Mouse (Mus musculus): ENCODE data around the gene Pitpnb. TPM values are rescaled to one million over a fixed set of nuclear protein-coding genes. Genes with fewer than 3 reads are reported as not detected.

The Pitpnb gene
- polyA plus RNA-seq, 1 experiment from 2014 or later = 130 TPM

DNA sequence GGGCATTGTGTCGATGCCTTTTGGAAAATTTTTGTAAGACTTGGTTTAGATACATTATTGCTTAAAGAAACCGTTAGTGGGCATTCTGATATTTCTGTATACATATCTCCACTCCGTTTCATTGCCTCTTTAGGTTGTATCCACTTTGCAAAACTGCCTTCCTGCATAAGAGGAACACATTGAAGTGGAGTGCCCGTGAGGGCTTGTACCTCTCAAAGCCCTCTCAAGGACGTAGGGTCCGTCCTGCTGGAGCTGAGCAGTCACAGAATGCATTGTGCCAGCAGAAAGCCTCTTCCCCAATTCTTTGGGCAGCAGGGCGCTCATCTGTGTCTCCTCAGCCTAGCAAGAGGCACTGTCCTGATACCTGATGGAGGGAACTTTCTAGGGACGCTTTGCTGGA is 30.5 kb downstream of the Pitpnb start:
- Histone ChIP-seq H3K36me3 (replicated peaks) (peaks cover 85% of the 10 kb centered on the region), H3K27ac (no peak overlapping the region), H3K27me3 (ENCODE audit: poor library complexity, severe bottlenecking) (no peaks in the 10 kb centered on the region), H3K9me3 (no peaks in the 10 kb centered on the region), H3K4me1 (peaks cover 9% of the 10 kb centered on the region; the same call in 1 of the 2 replicates), H3K4me3 (no peak overlapping the region)
- DNase-seq (ENCODE audit: extremely low spot score, low spot score) = no peak
- WGBS = 90% methylated on average over 8 of the region's 8 CpGs

DNA sequence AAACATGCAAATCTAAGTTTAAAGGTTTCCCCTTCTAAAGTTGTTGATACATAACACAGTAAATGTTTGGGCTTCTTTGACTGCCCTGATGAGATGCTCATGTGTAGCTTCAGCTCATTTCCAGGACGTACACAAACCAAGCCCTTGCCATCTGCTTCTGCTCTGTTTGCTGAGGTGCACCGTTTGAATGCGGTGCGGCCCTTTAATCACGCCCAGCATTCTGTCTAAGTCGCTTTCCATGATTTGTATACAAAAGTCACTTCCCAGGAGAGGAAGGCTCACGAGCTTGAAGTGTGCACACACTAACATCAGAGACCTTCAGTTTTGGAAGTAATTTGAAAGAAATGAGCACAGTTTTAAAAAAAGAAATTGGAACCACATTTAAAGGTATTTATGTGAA is 31.3 kb downstream of the Pitpnb start:
- H3K27ac ChIP-seq = no peak overlapping the region
- no peaks in the 10 kb centered on the region for H3K9me3 ChIP-seq
- no peak overlapping the region for H3K4me3 ChIP-seq
- H3K36me3 ChIP-seq (replicated peaks) = peaks cover 83% of the 10 kb centered on the region
- no peaks in the 10 kb centered on the region for H3K27me3 ChIP-seq (ENCODE audit: poor library complexity, severe bottlenecking)
- H3K4me1 ChIP-seq = peaks cover 16% of the 10 kb centered on the region
- DNase-seq (ENCODE audit: extremely low spot score, low spot score) = no peak
- 89% methylated on average over 7 of the region's 7 CpGs for WGBS

DNA sequence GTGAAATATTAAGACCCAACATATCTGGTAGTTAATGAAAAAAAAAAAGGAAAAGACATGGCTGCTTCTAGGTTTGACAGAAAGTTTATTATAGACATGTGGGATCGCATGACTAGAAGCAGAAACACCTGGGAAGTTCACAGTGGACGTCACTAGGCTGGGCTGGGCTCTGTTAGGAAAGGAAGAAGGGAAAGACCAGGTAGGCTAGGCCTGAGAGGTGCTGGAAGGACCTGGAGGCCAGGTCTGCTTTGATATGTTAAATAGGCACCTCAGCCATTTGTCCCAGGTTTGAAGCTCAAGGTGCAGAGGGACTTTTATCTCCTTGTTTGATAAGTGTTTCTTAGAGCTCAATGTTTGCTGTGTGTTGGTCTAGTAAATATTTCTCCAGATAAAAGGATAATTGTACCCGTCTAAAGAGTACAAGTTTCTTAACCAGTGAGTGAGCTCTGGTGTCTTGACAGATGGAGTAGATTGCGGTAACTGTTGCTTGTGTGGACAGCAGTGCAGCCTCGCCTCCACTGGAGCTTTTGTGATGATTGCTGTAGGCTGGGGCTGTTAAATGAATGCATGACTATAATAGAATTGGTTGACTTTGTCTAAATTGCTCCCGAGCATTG is 33.0 kb downstream of the Pitpnb start:
- 76% methylated on average over 6 of the region's 6 CpGs for WGBS
- H3K4me3 ChIP-seq = no peak overlapping the region
- DNase-seq (ENCODE audit: extremely low spot score, low spot score) = no peak
- peaks cover 79% of the 10 kb centered on the region for H3K36me3 ChIP-seq (replicated peaks)
- no peaks in the 10 kb centered on the region for H3K27me3 ChIP-seq (ENCODE audit: poor library complexity, severe bottlenecking)
- no peak overlapping the region for H3K27ac ChIP-seq
- H3K9me3 ChIP-seq = no peaks in the 10 kb centered on the region
- H3K4me1 ChIP-seq = peaks cover 33% of the 10 kb centered on the region

DNA sequence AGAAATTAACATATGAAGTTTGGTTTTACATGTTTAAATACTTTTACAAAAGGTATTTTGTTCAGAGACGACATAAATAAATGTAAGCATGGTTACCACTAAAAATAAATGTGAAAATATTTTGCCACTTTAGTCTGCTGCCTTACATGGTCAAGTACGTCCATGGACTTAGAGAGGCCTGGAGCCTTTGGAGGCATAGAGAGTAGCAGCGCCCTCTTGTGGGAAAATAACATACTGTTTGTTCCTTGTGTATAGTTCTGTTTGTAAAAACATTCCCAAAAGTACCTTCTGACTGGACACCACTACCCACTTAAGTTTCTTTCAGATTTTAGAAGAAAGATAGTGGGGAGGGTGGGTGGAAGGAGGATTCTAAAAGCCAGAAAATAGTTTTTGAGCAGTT is 34.0 kb downstream of the Pitpnb start:
- no peaks in the 10 kb centered on the region for H3K9me3 ChIP-seq
- no peaks in the 10 kb centered on the region for H3K27me3 ChIP-seq (ENCODE audit: poor library complexity, severe bottlenecking)
- WGBS = 49% methylated on average over 3 of the region's 3 CpGs
- peaks cover 37% of the 10 kb centered on the region for H3K4me1 ChIP-seq
- no peak for DNase-seq (ENCODE audit: extremely low spot score, low spot score)
- H3K4me3 ChIP-seq = no peak overlapping the region
- peaks cover 79% of the 10 kb centered on the region for H3K36me3 ChIP-seq (replicated peaks)
- H3K27ac ChIP-seq = no peak overlapping the region

DNA sequence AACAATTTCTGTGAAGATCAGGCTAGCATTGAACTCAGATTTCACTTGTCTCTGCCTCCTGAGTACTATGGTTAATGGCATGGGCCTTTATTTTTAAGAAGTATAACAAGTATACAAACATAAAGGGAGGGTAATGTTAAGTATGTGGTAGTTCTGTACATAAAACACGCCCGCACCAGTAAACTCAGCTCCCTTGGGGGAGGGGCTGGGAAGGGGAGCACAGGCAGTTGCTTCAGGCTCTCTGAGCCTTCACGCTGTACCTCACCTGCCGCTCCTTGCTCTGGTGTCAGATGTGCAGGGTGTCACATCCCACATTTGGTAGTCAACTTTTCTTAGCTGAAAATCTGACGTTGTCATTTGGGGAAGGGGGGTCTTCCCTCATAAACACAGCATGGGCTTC is 35.6 kb downstream of the Pitpnb start:
- 88% methylated on average over 5 of the region's 5 CpGs for WGBS
- no peaks in the 10 kb centered on the region for H3K27me3 ChIP-seq (ENCODE audit: poor library complexity, severe bottlenecking)
- H3K4me3 ChIP-seq = no peak overlapping the region
- no peak for DNase-seq (ENCODE audit: extremely low spot score, low spot score)
- H3K27ac ChIP-seq = no peak overlapping the region
- H3K36me3 ChIP-seq (replicated peaks) = peaks cover 79% of the 10 kb centered on the region
- peaks cover 37% of the 10 kb centered on the region for H3K4me1 ChIP-seq
- H3K9me3 ChIP-seq = no peaks in the 10 kb centered on the region

DNA sequence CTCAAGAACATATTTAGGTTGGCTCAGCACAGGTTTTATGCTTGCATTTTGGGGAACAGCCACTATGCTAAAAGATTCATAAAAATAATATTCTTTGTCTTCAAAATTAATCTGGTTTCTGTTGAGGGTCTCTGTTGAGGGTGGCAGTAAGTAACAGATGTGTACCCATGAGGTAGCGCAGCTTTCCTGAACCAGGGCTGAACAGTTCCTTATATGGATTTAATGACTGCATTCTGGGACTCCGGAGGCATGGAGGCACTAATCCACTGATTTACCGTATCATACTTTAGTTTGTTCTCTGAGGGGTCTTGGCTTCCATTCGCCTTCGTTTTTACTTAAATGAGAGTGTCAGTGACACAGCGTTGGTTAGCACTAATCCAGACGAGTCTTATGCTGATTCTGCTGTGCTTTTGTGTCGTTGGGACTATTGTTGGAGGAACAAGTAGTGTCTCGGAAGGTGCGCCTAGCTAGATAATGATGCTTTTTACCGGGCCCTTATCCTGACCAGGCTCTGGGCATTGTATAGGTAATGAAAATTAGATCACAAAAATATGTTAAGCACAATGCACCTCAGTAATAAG is 37.5 kb downstream of the Pitpnb start:
- no peak for DNase-seq (ENCODE audit: extremely low spot score, low spot score)
- H3K4me3 ChIP-seq = no peak overlapping the region
- H3K27me3 ChIP-seq (ENCODE audit: poor library complexity, severe bottlenecking) = no peaks in the 10 kb centered on the region
- 77% methylated on average over 11 of the region's 11 CpGs for WGBS
- H3K4me1 ChIP-seq = peaks cover 37% of the 10 kb centered on the region
- peak overlapping the region; percentile 54; the same call in 1 of the 2 replicates for H3K27ac ChIP-seq
- no peaks in the 10 kb centered on the region for H3K9me3 ChIP-seq
- H3K36me3 ChIP-seq (replicated peaks) = peaks cover 80% of the 10 kb centered on the region

DNA sequence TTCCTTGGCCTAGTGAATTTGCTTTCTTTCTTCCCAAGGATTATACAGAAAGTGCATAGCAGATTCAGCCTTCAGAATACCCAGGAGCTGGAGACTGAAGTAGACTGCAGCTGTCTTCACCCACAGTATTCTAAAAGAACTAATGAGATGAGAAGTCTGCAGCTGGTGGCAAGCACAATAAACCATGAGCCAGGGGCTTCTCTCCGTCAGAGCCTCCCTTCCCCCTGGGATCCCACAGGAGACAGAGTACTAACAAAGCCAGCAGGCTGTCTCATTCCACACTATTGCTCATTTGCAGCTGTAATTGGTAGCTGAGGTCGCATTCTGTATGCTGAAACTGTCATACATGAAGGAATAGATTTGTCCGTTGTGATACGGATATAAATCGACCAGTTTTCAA is 38.0 kb downstream of the Pitpnb start:
- no peak for DNase-seq (ENCODE audit: extremely low spot score, low spot score)
- H3K27ac ChIP-seq = peak overlapping the region; percentile 54; the same call in 1 of the 2 replicates

DNA sequence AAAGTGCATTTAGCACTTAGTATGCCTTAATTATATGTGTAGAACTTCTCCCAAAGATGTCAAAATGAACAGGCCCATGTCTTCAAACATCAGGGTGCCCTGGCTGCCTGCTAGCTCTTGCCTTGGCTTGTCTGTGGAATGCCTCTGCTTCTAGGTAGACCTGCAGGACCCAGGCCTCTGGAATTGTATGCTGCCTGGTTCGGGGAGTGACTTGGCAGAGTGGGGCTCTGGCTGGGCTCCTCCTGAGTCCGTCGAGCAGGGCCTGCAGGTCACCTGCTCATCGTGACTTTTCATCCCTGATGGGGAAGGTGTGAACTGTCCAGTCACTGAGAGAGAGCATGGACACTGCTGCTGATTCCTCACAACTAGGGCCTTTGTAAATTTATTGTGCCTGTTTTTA is 45.1 kb downstream of the Pitpnb start:
- Histone ChIP-seq H3K27ac (no peak overlapping the region), H3K9me3 (no peaks in the 10 kb centered on the region)
- 88% methylated on average over 4 of the region's 4 CpGs for WGBS

More for the DNA sequence above, 38.0 kb downstream of the Pitpnb start:
- H3K4me3 ChIP-seq = no peak overlapping the region
- H3K9me3 ChIP-seq = no peaks in the 10 kb centered on the region
- WGBS = 88% methylated on average over 5 of the region's 5 CpGs
- peaks cover 34% of the 10 kb centered on the region for H3K4me1 ChIP-seq
- H3K27me3 ChIP-seq (ENCODE audit: poor library complexity, severe bottlenecking) = no peaks in the 10 kb centered on the region
- peaks cover 80% of the 10 kb centered on the region for H3K36me3 ChIP-seq (replicated peaks)

DNA sequence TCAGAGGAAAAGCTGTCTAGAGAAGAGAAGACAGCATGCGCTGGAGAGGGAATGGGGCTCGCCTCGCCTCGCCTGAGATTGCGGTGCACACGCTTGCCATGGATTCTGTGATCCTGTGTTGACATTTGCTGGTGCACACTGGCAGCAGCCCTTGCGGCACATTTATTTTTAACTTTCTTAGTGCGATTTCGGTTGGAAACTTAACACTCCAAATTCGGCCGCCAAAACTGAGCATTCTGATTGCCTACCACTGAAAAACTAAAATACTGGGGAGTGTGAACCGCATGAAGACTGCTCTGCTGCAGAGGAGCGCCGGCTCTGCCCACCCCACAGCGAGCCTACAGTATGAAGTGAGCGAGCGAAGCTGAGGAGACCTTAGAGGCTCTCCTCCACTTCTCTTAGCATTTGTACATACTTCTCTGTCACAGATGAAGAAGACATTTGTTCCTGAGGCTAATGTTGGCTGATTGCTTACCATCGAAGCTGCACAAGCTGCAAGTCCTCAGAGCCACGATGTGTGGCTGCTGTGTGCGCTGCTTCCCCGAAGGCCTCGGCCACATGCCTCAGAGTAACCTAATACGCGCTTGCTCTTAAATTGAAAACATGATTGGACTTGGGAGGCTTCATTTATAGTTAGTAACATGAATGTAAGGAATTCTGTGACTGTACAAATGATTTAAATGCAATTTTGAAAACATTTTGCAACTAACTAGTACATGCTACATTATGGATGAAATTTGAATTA is 45.9 kb downstream of the Pitpnb start:
- 90% methylated on average over 24 of the region's 24 CpGs for WGBS
- H3K27me3 ChIP-seq (ENCODE audit: poor library complexity, severe bottlenecking) = no peaks in the 10 kb centered on the region
- DNase-seq (ENCODE audit: extremely low spot score, low spot score) = no peak
- H3K9me3 ChIP-seq = no peaks in the 10 kb centered on the region
- no peak overlapping the region for H3K27ac ChIP-seq
- peaks cover 98% of the 10 kb centered on the region for H3K36me3 ChIP-seq (replicated peaks)
- peaks cover 16% of the 10 kb centered on the region for H3K4me1 ChIP-seq
- no peak overlapping the region for H3K4me3 ChIP-seq

More for the DNA sequence above, 45.1 kb downstream of the Pitpnb start:
- no peaks in the 10 kb centered on the region for H3K27me3 ChIP-seq (ENCODE audit: poor library complexity, severe bottlenecking)
- H3K36me3 ChIP-seq (replicated peaks) = peaks cover 98% of the 10 kb centered on the region
- H3K4me3 ChIP-seq = no peak overlapping the region
- DNase-seq (ENCODE audit: extremely low spot score, low spot score) = no peak
- H3K4me1 ChIP-seq = peaks cover 16% of the 10 kb centered on the region

DNA sequence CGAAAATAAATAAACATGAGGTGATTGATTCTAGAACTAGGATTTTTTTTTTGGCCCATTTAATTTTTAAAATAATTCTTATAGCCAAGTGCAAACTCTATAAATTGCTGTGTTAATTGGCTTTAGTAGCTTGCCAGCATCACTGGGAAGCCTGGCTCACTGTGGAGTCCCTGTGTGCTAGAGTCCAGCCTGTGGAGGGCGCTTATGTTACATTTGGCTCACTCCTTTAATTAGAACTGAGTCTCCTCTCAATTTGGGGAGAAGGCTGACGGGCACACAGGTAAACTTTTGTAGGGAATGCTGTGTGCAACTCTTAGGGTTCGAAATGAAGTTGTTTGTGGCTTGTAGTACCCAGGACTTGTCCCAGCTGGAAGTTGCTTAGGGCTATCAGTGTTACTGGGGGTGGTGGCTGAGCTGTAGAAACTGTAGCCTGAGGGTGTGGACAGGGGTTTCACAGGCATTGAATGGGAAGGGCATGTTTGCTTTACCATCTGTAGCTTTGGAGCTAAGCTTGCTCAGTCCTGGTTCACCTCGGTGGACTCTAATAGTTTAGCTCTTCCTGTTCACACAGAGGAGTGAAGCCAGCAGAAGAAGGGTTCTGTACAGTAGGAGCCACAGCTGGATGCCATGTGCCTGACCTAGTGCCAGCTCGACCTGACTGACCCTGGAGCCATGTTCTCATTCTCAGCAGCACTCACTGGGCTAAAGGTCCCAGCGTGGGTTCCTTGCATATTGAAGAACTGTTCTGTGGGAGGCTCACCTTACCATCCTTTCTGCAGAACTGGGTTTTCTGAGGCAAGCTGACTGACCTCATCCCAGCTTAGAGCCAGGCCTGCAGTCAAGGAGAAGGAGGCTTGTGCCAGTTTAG is 47.8 kb downstream of the Pitpnb start:
- peaks cover 18% of the 10 kb centered on the region for H3K4me1 ChIP-seq
- H3K27ac ChIP-seq = no peak overlapping the region
- no peaks in the 10 kb centered on the region for H3K27me3 ChIP-seq (ENCODE audit: poor library complexity, severe bottlenecking)
- no peak for DNase-seq (ENCODE audit: extremely low spot score, low spot score)
- H3K36me3 ChIP-seq (replicated peaks) = peaks cover 94% of the 10 kb centered on the region
- no peaks in the 10 kb centered on the region for H3K9me3 ChIP-seq
- 76% methylated on average over 7 of the region's 7 CpGs for WGBS
- no peak overlapping the region for H3K4me3 ChIP-seq

DNA sequence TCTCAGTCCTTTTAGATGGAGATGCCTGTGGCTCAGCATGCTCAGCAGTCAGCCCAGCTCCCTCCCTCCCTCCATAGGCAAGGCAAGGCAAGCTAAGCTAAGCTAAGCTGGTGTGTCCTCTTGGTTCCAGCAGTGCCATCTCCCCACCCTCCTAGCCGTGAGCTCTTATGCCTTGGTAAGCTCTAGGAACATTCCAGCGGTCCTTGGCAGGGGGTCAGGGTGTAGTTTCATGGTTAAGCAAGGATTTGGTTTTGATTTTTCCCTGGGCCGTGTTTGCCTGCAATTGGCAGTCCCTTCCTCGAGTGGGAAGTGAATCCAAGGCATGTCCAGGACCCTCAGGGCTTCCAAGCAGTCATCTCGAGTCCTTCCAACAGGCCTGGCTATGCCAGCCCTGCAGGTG is 52.8 kb downstream of the Pitpnb start:
- Histone ChIP-seq H3K27ac (no peak overlapping the region), H3K4me3 (no peak overlapping the region), H3K36me3 (replicated peaks) (peaks cover 96% of the 10 kb centered on the region), H3K9me3 (no peaks in the 10 kb centered on the region), H3K4me1 (peaks cover 9% of the 10 kb centered on the region), H3K27me3 (ENCODE audit: poor library complexity, severe bottlenecking) (no peaks in the 10 kb centered on the region)
- 84% methylated on average over 5 of the region's 5 CpGs for WGBS
- DNase-seq (ENCODE audit: extremely low spot score, low spot score) = no peak

DNA sequence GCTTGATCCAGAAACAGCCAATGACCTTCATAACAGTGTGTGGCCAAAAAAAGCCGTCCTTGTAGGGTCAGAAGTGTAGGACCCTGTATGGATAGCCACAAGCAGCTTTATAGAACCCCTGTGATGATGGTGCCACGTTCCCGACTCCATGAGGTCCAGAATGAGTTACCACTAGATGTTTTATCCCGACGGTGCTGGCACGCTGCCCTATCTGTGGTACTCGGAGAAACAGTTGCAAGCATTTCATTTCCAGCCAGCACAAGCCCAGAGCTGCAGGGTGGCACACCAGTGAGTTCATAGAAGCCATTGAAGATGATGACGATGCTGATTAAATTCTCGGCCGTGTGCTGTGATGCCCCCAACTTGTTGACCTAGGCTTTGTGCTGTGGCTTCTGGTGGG is 60.3 kb downstream of the Pitpnb start:
- Histone ChIP-seq H3K4me3 (no peak overlapping the region), H3K9me3 (no peaks in the 10 kb centered on the region), H3K4me1 (peaks cover 36% of the 10 kb centered on the region), H3K27ac (no peak overlapping the region), H3K27me3 (ENCODE audit: poor library complexity, severe bottlenecking) (peaks cover 11% of the 10 kb centered on the region), H3K36me3 (replicated peaks) (peaks cover 38% of the 10 kb centered on the region)
- WGBS = 92% methylated on average over 10 of the region's 10 CpGs
- no peak for DNase-seq (ENCODE audit: extremely low spot score, low spot score)

Data from forebrain, embryonic 10.5 days (tissue).